Mouse (Mus musculus): ENCODE data around the gene Slc43a1. TPM values are rescaled to one million over a fixed set of nuclear protein-coding genes. Genes with fewer than 3 reads are reported as not detected.
A peak's percentile ranks its signal among the peaks of the same experiment; 100 is the strongest.

Slc43a1 gene
- 3.4 and 4.0 TPM in 2 replicates for polyA plus RNA-seq (2014; fragmentation: Nextera tagmentation; extraction: Ambion mirVana)

DNA sequence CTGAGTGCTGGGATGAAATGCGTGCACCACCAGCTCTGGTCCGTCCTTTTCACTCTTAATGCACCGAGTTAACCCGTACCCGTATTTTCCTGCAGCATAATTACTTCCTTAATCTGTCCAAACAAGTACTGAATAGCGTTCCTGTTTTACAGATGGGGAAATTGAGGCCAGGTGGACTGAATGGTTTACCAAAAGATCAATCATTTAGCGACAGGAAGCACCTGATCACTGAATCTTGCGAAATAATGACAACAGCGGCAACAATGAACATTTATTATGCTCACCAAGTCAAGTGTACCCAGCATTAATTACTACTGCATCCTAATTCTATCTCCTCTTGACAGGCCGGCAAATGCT, at the start of gene Slc43a1:
Gene Slc43a1 (plus strand): TSS at position 258 of the 357 bp plus-strand sequence.
- DNase-seq (ENCODE audit: low spot score) (no peak), ATAC-seq (no peak)
- Histone ChIP-seq H3K9me3 (replicated peaks; ENCODE audit: control insufficient read depth, low read length) (no peaks in the 10 kb centered on the region), H3K9ac (ENCODE audit: low read length) (peak within 1 kb of the TSS; percentile 67), H3K4me1 (ENCODE audit: control insufficient read depth, insufficient read depth, low read length) (peaks cover 5% of the 10 kb centered on the region; the same call in 1 of the 2 replicates), H3K27ac (ENCODE audit: low read depth, low read length) (no peak within 1 kb of the TSS), H3K4me2 (ENCODE audit: low read length) (peak within 1 kb of the TSS; percentile 97), H3K27me3 (replicated peaks; ENCODE audit: control insufficient read depth, insufficient read depth, low read length) (peaks cover 12% of the 10 kb centered on the region), H3K4me3 (ENCODE audit: low read depth, low read length) (peak within 1 kb of the TSS; percentile 55), H3K36me3 (ENCODE audit: control insufficient read depth, insufficient read depth, low read length) (no peaks in the 10 kb centered on the region)
- WGBS: 10% methylated on average over 10 of the region's 10 CpGs

DNA sequence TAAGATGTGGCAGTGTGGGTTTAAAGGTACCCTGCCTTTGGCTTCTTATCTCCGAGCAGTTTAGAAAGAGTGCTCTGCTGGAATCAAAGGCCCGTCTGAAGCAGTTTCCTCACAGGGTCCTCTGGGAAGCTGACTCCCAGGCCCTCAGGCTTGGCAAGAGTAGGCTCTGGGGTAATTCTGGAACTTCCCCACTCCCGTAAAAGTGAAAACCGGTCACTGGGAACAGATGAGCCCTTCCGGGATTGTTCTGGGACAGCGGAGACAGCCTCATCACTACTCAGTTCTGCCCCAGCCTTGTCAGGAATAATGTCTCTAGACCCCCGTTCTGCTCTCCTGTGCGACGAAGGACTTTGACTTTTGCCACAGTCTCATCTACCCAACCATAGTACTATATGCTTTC, 48.2 kb upstream of the Slc43a1 start:
- H3K4me2 ChIP-seq (ENCODE audit: low read length): no peak overlapping the region
- no peak for ATAC-seq
- no peaks in the 10 kb centered on the region for H3K27me3 ChIP-seq (replicated peaks; ENCODE audit: control insufficient read depth, insufficient read depth, low read length)
- no peak for DNase-seq (ENCODE audit: low spot score)
- H3K9me3 ChIP-seq (replicated peaks; ENCODE audit: control insufficient read depth, low read length): no peaks in the 10 kb centered on the region
- H3K4me1 ChIP-seq (ENCODE audit: control insufficient read depth, insufficient read depth, low read length): no peaks in the 10 kb centered on the region
- WGBS: 63% methylated on average over 9 of the region's 9 CpGs
- H3K4me3 ChIP-seq (ENCODE audit: low read depth, low read length): no peak overlapping the region
- no peak overlapping the region for H3K27ac ChIP-seq (ENCODE audit: low read depth, low read length)
- H3K9ac ChIP-seq (ENCODE audit: low read length): no peak overlapping the region
- H3K36me3 ChIP-seq (ENCODE audit: control insufficient read depth, insufficient read depth, low read length): no peaks in the 10 kb centered on the region

GRCm38 (mm10) chr2:84792516-84792915, 46.1 kb upstream of the Slc43a1 start:
- no peaks in the 10 kb centered on the region for H3K27me3 ChIP-seq (replicated peaks; ENCODE audit: control insufficient read depth, insufficient read depth, low read length)
- DNase-seq (ENCODE audit: low spot score): no peak
- no peaks in the 10 kb centered on the region for H3K36me3 ChIP-seq (ENCODE audit: control insufficient read depth, insufficient read depth, low read length)
- no peak for ATAC-seq
- no peak overlapping the region for H3K4me3 ChIP-seq (ENCODE audit: low read depth, low read length)
- H3K9me3 ChIP-seq (replicated peaks; ENCODE audit: control insufficient read depth, low read length): no peaks in the 10 kb centered on the region
- H3K4me2 ChIP-seq (ENCODE audit: low read length): no peak overlapping the region
- no peaks in the 10 kb centered on the region for H3K4me1 ChIP-seq (ENCODE audit: control insufficient read depth, insufficient read depth, low read length)
- no peak overlapping the region for H3K9ac ChIP-seq (ENCODE audit: low read length)
- WGBS: 90% methylated on average over 3 of the region's 3 CpGs
- H3K27ac ChIP-seq (ENCODE audit: low read depth, low read length): no peak overlapping the region

- no peaks in the 10 kb centered on the region for H3K36me3 ChIP-seq (ENCODE audit: control insufficient read depth, insufficient read depth, low read length)
- no peaks in the 10 kb centered on the region for H3K9me3 ChIP-seq (replicated peaks; ENCODE audit: control insufficient read depth, low read length)
- no peaks in the 10 kb centered on the region for H3K27me3 ChIP-seq (replicated peaks; ENCODE audit: control insufficient read depth, insufficient read depth, low read length)
- H3K27ac ChIP-seq (ENCODE audit: low read depth, low read length): no peak overlapping the region
- DNase-seq (ENCODE audit: low spot score) (no peak), ATAC-seq (no peak)
- H3K4me1 ChIP-seq (ENCODE audit: control insufficient read depth, insufficient read depth, low read length): no peaks in the 10 kb centered on the region
- whole genome bisulfite sequencing: 96% methylated on average over 3 of the region's 3 CpGs
- H3K9ac ChIP-seq (ENCODE audit: low read length): no peak overlapping the region
- H3K4me2 ChIP-seq (ENCODE audit: low read length): no peak overlapping the region
- H3K4me3 ChIP-seq (ENCODE audit: low read depth, low read length): no peak overlapping the region
Observed at GRCm38 (mm10) chr2:84793154-84793553, 45.5 kb upstream of the Slc43a1 start.

GRCm38 (mm10) chr2:84793871-84794270, 44.8 kb upstream of the Slc43a1 start:
- no peak overlapping the region for H3K4me2 ChIP-seq (ENCODE audit: low read length)
- no peaks in the 10 kb centered on the region for H3K27me3 ChIP-seq (replicated peaks; ENCODE audit: control insufficient read depth, insufficient read depth, low read length)
- no peak for DNase-seq (ENCODE audit: low spot score)
- 83% methylated on average over 3 of the region's 3 CpGs for WGBS
- H3K9ac ChIP-seq (ENCODE audit: low read length): no peak overlapping the region
- no peaks in the 10 kb centered on the region for H3K4me1 ChIP-seq (ENCODE audit: control insufficient read depth, insufficient read depth, low read length)
- no peak overlapping the region for H3K4me3 ChIP-seq (ENCODE audit: low read depth, low read length)
- no peak overlapping the region for H3K27ac ChIP-seq (ENCODE audit: low read depth, low read length)
- H3K36me3 ChIP-seq (ENCODE audit: control insufficient read depth, insufficient read depth, low read length): no peaks in the 10 kb centered on the region
- ATAC-seq: no peak
- no peaks in the 10 kb centered on the region for H3K9me3 ChIP-seq (replicated peaks; ENCODE audit: control insufficient read depth, low read length)

GRCm38 (mm10) chr2:84797833-84798492, 40.7 kb upstream of the Slc43a1 start:
- WGBS: 9% methylated on average over 13 of the region's 13 CpGs
- ATAC-seq (peak; percentile 73), DNase-seq (ENCODE audit: low spot score) (peak; percentile 91)
- H3K4me2 ChIP-seq (ENCODE audit: low read length): peak overlapping the region; percentile 80
- peak overlapping the region; percentile 46 for H3K4me3 ChIP-seq (ENCODE audit: low read depth, low read length)
- H3K4me1 ChIP-seq (ENCODE audit: control insufficient read depth, insufficient read depth, low read length): no peaks in the 10 kb centered on the region
- no peaks in the 10 kb centered on the region for H3K9me3 ChIP-seq (replicated peaks; ENCODE audit: control insufficient read depth, low read length)
- H3K27ac ChIP-seq (ENCODE audit: low read depth, low read length): no peak overlapping the region
- peak overlapping the region; percentile 62 for H3K9ac ChIP-seq (ENCODE audit: low read length)
- H3K27me3 ChIP-seq (replicated peaks; ENCODE audit: control insufficient read depth, insufficient read depth, low read length): no peaks in the 10 kb centered on the region
- no peaks in the 10 kb centered on the region for H3K36me3 ChIP-seq (ENCODE audit: control insufficient read depth, insufficient read depth, low read length)

GRCm38 (mm10) chr2:84798493-84798921, 40.1 kb upstream of the Slc43a1 start, which contains the start of gene Ube2l6:
Gene Ube2l6 (plus strand): TSS chr2:84798828.
- DNase-seq (ENCODE audit: low spot score): peak; percentile 70
- Histone ChIP-seq H3K9ac (ENCODE audit: low read length) (peak within 1 kb of the TSS; percentile 62), H3K4me1 (ENCODE audit: control insufficient read depth, insufficient read depth, low read length) (no peaks in the 10 kb centered on the region), H3K9me3 (replicated peaks; ENCODE audit: control insufficient read depth, low read length) (no peaks in the 10 kb centered on the region), H3K4me2 (ENCODE audit: low read length) (peak within 1 kb of the TSS; percentile 80), H3K27ac (ENCODE audit: low read depth, low read length) (no peak within 1 kb of the TSS), H3K27me3 (replicated peaks; ENCODE audit: control insufficient read depth, insufficient read depth, low read length) (no peaks in the 10 kb centered on the region), H3K36me3 (ENCODE audit: control insufficient read depth, insufficient read depth, low read length) (no peaks in the 10 kb centered on the region), H3K4me3 (ENCODE audit: low read depth, low read length) (peak within 1 kb of the TSS; percentile 46)
- peak; percentile 79 for ATAC-seq
- WGBS: under 1% methylated on average over 21 of the region's 21 CpGs

GRCm38 (mm10) chr2:84799041-84799561, 39.5 kb upstream of the Slc43a1 start:
- WGBS: 4% methylated on average over 16 of the region's 16 CpGs
- ATAC-seq (peak; percentile 84), DNase-seq (ENCODE audit: low spot score) (peak; percentile 86)

DNA sequence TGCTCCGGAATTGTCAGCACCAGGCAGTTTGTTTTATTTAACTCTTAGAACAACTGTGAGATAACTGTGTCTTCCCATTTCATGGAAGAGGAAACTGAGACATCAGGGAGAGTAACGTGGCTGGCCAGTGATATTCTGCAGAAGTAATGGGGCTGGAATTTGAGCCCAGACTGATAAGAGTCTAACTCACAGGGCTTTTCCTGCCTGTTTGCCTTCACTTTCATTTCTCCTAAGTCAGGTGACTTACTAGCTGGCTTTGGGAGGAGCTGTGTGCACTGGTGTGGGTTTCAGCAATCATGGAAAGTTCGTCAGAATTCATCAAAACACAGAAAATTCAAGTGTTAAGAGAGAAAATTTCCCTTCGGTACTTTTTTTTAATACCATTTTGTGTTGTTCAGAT, 38.3 kb upstream of the Slc43a1 start:
- Histone ChIP-seq H3K4me2 (ENCODE audit: low read length) (no peak overlapping the region), H3K4me1 (ENCODE audit: control insufficient read depth, insufficient read depth, low read length) (no peaks in the 10 kb centered on the region), H3K27me3 (replicated peaks; ENCODE audit: control insufficient read depth, insufficient read depth, low read length) (no peaks in the 10 kb centered on the region), H3K9ac (ENCODE audit: low read length) (no peak overlapping the region), H3K27ac (ENCODE audit: low read depth, low read length) (no peak overlapping the region), H3K4me3 (ENCODE audit: low read depth, low read length) (no peak overlapping the region), H3K36me3 (ENCODE audit: control insufficient read depth, insufficient read depth, low read length) (no peaks in the 10 kb centered on the region), H3K9me3 (replicated peaks; ENCODE audit: control insufficient read depth, low read length) (no peaks in the 10 kb centered on the region)
- ATAC-seq (no peak), DNase-seq (ENCODE audit: low spot score) (no peak)
- 85% methylated on average over 4 of the region's 4 CpGs for WGBS

More at GRCm38 (mm10) chr2:84799041-84799561, 39.5 kb upstream of the Slc43a1 start:
- peak overlapping the region; percentile 62 for H3K9ac ChIP-seq (ENCODE audit: low read length)
- no peaks in the 10 kb centered on the region for H3K9me3 ChIP-seq (replicated peaks; ENCODE audit: control insufficient read depth, low read length)
- peak overlapping the region; percentile 46 for H3K4me3 ChIP-seq (ENCODE audit: low read depth, low read length)
- H3K36me3 ChIP-seq (ENCODE audit: control insufficient read depth, insufficient read depth, low read length): no peaks in the 10 kb centered on the region
- no peak overlapping the region for H3K27ac ChIP-seq (ENCODE audit: low read depth, low read length)
- H3K4me2 ChIP-seq (ENCODE audit: low read length): peak overlapping the region; percentile 80
- no peaks in the 10 kb centered on the region for H3K4me1 ChIP-seq (ENCODE audit: control insufficient read depth, insufficient read depth, low read length)
- H3K27me3 ChIP-seq (replicated peaks; ENCODE audit: control insufficient read depth, insufficient read depth, low read length): no peaks in the 10 kb centered on the region

Data from forebrain, embryonic 14.5 days (tissue).